Mouse (Mus musculus) cerebellum, adult 8-10 months (tissue): Measurements from ENCODE around the gene Prex1.

Experiments used
- DNase-seq: peaks from one replicate; pipeline ENCODE4 v3.0.0; 2022

The Prex1 gene

GRCm38 (mm10) chr2:166631189-166631588, 82.4 kb downstream of the Prex1 start:
- DNase-seq = no peak

GRCm38 (mm10) chr2:166629941-166630674, 83.5 kb downstream of the Prex1 start:
- DNase-seq = no peak

GRCm38 (mm10) chr2:166627578-166627977, 86.1 kb downstream of the Prex1 start:
- DNase-seq = no peak

GRCm38 (mm10) chr2:166625219-166625618, 88.4 kb downstream of the Prex1 start:
- DNase-seq = no peak

GRCm38 (mm10) chr2:166623081-166623567, 90.5 kb downstream of the Prex1 start:
- DNase-seq = no peak

GRCm38 (mm10) chr2:166622590-166622989, 91.0 kb downstream of the Prex1 start:
- no peak for DNase-seq

- no peak for DNase-seq
Measured at GRCm38 (mm10) chr2:166622079-166622478, 91.6 kb downstream of the Prex1 start.

GRCm38 (mm10) chr2:166620529-166621466, 92.8 kb downstream of the Prex1 start:
- DNase-seq = no peak

- DNase-seq = no peak
Measured at GRCm38 (mm10) chr2:166619906-166620490, 93.6 kb downstream of the Prex1 start.

GRCm38 (mm10) chr2:166619270-166619669, 94.4 kb downstream of the Prex1 start:
- DNase-seq = no peak

- no peak for DNase-seq
Measured at GRCm38 (mm10) chr2:166617706-166618105, 95.9 kb downstream of the Prex1 start.

GRCm38 (mm10) chr2:166615338-166616075, 98.1 kb downstream of the Prex1 start:
- DNase-seq = no peak

GRCm38 (mm10) chr2:166610271-166610670, 103.4 kb downstream of the Prex1 start:
- no peak for DNase-seq

- no peak for DNase-seq
Measured at GRCm38 (mm10) chr2:166608509-166608908, 105.1 kb downstream of the Prex1 start.

GRCm38 (mm10) chr2:166606481-166607245, 107.0 kb downstream of the Prex1 start:
- no peak for DNase-seq

GRCm38 (mm10) chr2:166606053-166606452, 107.6 kb downstream of the Prex1 start:
- no peak for DNase-seq

GRCm38 (mm10) chr2:166605164-166605831, 108.3 kb downstream of the Prex1 start:
- no peak for DNase-seq

GRCm38 (mm10) chr2:166602948-166603347, 110.7 kb downstream of the Prex1 start:
- DNase-seq = no peak

- DNase-seq = no peak
Measured at GRCm38 (mm10) chr2:166601420-166601819, 112.2 kb downstream of the Prex1 start.

GRCm38 (mm10) chr2:166598453-166599155, 115.0 kb downstream of the Prex1 start:
- DNase-seq = no peak

GRCm38 (mm10) chr2:166597763-166598162, 115.9 kb downstream of the Prex1 start:
- DNase-seq = no peak
